Mouse (Mus musculus) forebrain, embryonic 15.5 days (tissue): ENCODE measurements around the gene Ptpn1. TPM values are rescaled to one million over a fixed set of nuclear protein-coding genes. Genes with fewer than 3 reads are reported as not detected.
A peak's percentile ranks its signal among the peaks of the same experiment; 100 is the strongest.

ENCODE experiments used
- ATAC-seq: fragments of 200-750 bp; cut with Nextera tagmentation; replicated peaks from 2 replicates; pipeline ENCODE4 v1.8.0; 2017; ENCODE audit warnings: mild to moderate bottlenecking, moderate TSS enrichment, moderate library complexity
- H3K27ac ChIP-seq: fragments of 300-500 bp; sonication (generic); replicated peaks from 2 replicates; pipeline ENCODE4 v1.5.1; 2015; ENCODE audit warnings: mild to moderate bottlenecking, inconsistent platforms
- H3K27me3 ChIP-seq: fragments of 300-500 bp; sonication (generic); 2 replicates; pipeline ENCODE4 v1.6.1; 2015; ENCODE audit warnings: inconsistent platforms
- H3K36me3 ChIP-seq: fragments of 300-500 bp; sonication (generic); 2 replicates; pipeline ENCODE4 v1.6.1; 2015; ENCODE audit warnings: mild to moderate bottlenecking, inconsistent platforms
- H3K4me1 ChIP-seq: fragments of 300-500 bp; sonication (generic); 2 replicates; pipeline ENCODE4 v1.6.1; 2015; ENCODE audit warnings: inconsistent platforms
- H3K4me2 ChIP-seq: fragments of 300-500 bp; sonication (generic); replicated peaks from 2 replicates; pipeline ENCODE4 v1.6.1; 2015; ENCODE audit warnings: mild to moderate bottlenecking, inconsistent platforms
- H3K4me3 ChIP-seq: fragments of 300-500 bp; sonication (generic); 2 replicates; pipeline ENCODE4 v1.5.1; 2015; ENCODE audit warnings: mild to moderate bottlenecking, inconsistent platforms
- H3K9ac ChIP-seq: fragments of 300-500 bp; sonication (generic); replicated peaks from 2 replicates; pipeline ENCODE4 v1.6.1; 2015; ENCODE audit warnings: mild to moderate bottlenecking, inconsistent platforms
- H3K9me3 ChIP-seq: fragments of 300-500 bp; sonication (generic); 2 replicates; pipeline ENCODE4 v1.6.1; 2016; ENCODE audit warnings: inconsistent platforms
- WGBS: fragments of 180-500 bp; shearing (Covaris S2); methylation state at CpG from one replicate; pipeline ENCODE4 v1.1.7; 2015; ENCODE audit warnings: mixed read lengths; 5-methylcytosine and 5-hydroxymethylcytosine counted together
- polyA plus RNA-seq: library from polyadenylated mRNA; unstranded; fragments of >200 nt; fragmentation: Nextera tagmentation; extraction: Ambion mirVana; gene quantifications from 2 replicates; pipeline ENCODE4 v1.2.1, GENCODE M21; 2015

Ptpn1 gene
- 95.0 and 105 TPM in 2 replicates for polyA plus RNA-seq

- Histone ChIP-seq H3K9ac (peak within 1 kb of the TSS; percentile 85), H3K4me3 (peak within 1 kb of the TSS; percentile 69), H3K9me3 (no peaks in the 10 kb centered on the region), H3K27me3 (no peaks in the 10 kb centered on the region), H3K4me2 (peak within 1 kb of the TSS; percentile 67), H3K36me3 (no peaks in the 10 kb centered on the region), H3K27ac (peak within 1 kb of the TSS; percentile 80), H3K4me1 (peaks cover 40% of the 10 kb centered on the region)
- peak; percentile 98 for ATAC-seq
- 0% methylated on average over 94 of the region's 99 CpGs for WGBS
Observed at GRCm38 (mm10) chr2:167931985-167932726, at the start of gene Ptpn1. Gene Ptpn1 (plus strand): TSS chr2:167932057.

DNA sequence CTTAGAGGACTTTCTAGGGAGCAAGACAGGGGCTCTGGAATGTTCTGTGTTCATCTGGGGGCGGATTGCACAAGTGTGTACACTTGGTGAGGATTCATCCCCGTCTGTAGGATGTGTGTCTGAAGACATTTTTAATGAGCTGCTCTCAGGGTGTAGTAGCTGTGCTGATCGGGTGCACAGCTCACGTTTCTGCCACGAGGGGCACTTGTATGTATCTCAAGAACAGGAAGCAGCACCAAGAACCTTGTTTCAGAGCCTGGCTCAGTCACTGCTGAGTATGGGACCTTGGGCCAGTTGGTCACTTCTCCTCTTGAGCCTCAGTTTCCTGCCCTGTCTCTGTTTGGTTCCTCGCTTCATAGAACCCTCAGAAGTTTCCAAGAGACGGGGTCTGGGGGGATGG lies 45.4 kb upstream of the Ptpn1 start:
- WGBS = 73% methylated on average over 7 of the region's 7 CpGs
- H3K36me3 ChIP-seq = no peaks in the 10 kb centered on the region
- no peak overlapping the region for H3K27ac ChIP-seq
- no peak for ATAC-seq
- no peaks in the 10 kb centered on the region for H3K27me3 ChIP-seq
- H3K4me3 ChIP-seq = no peak overlapping the region
- H3K4me2 ChIP-seq = no peak overlapping the region
- H3K9me3 ChIP-seq = no peaks in the 10 kb centered on the region
- peaks cover 8% of the 10 kb centered on the region; the same call in 1 of the 2 replicates for H3K4me1 ChIP-seq
- no peak overlapping the region for H3K9ac ChIP-seq

DNA sequence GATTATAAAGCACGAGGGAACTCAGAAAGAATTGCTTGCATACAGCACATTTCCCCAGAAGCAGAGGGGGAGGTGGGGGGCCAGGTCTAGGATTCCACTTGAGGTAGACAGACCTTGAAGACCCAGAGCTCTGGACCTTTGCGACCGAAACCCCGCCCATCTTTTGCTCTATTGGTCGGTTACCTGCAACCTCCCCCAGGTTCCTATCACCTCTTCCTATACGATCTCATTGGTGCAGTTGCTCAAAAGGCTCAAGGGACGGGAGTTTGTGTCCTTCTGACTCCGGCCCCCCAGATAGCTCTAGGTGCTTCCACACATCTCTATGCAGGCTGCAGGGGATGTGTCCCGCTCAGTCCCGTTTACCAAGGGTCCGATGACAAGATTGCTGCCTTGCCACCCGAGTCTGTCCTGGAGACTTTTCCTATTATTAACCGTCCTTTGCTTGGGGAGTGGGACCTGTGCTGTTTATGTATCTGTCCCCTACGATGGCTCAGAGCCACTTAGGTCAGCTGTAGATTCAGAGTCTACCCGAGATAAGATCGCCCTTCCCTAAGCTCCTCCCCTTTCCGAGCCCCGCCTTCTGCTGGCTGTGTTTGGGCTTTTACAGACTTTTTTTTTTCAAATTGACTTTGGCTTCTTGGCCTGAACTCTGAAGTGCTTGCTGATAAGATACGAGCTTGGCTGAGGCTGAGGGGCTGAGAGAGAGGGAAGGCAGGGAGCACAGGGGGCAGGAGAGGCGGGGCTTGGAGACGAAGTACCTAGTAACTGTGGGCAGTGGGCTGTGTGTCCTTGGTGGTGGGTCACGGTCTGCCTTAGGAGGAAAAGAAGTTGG lies 44.1 kb upstream of the Ptpn1 start:
- ATAC-seq = no peak
- H3K4me2 ChIP-seq = peak overlapping the region; percentile 42
- WGBS = 11% methylated on average over 22 of the region's 22 CpGs
- H3K4me1 ChIP-seq = peaks cover 8% of the 10 kb centered on the region; the same call in 1 of the 2 replicates
- H3K4me3 ChIP-seq = peak overlapping the region; percentile 15
- H3K27me3 ChIP-seq = no peaks in the 10 kb centered on the region
- H3K27ac ChIP-seq = no peak overlapping the region
- H3K36me3 ChIP-seq = no peaks in the 10 kb centered on the region
- no peak overlapping the region for H3K9ac ChIP-seq
- no peaks in the 10 kb centered on the region for H3K9me3 ChIP-seq

DNA sequence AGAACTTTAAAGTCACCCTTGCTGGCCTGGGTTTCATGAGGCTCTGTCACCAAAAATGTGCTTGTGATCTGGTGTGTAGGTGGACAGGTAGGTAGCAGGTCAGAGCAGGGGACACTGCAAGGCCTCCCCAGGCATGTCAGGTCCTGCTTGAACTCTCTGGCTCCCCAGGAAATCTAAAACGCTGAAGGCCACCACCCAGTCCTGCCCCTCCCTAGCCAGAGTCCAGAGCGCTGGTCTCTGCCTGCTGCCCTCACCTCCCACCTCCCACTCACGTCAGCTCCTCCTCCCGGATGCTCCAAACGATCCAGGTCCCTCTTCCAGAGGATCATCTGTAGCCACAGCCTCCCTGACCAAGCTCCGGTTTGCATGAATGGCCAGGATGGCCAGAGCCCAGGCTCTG lies 43.0 kb upstream of the Ptpn1 start:
- Histone ChIP-seq H3K27me3 (peaks cover 4% of the 10 kb centered on the region; the same call in 1 of the 2 replicates), H3K9me3 (no peaks in the 10 kb centered on the region), H3K9ac (no peak overlapping the region), H3K36me3 (no peaks in the 10 kb centered on the region), H3K4me2 (no peak overlapping the region), H3K4me1 (peaks cover 8% of the 10 kb centered on the region; the same call in 1 of the 2 replicates), H3K4me3 (no peak overlapping the region), H3K27ac (no peak overlapping the region)
- 62% methylated on average over 6 of the region's 6 CpGs for WGBS
- ATAC-seq = no peak

DNA sequence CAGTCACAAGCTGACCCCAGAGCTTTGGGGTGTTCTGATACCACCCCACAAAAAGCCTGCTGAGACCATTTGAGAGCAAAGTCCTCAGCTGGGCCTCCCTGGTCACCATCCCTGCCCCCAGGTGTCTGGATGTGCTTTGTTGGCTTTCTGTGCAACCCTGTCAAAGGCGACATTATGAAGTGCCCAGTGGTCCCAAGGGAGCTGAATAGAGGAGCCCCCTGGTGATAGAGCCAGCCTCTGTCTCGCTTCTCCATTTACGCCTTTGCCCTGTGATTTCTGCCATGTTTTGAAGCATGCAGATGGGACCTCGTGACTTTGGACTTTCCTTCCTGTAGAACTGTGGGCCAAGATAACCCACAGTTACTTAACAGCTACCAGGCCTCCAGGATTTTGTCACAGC lies 42.0 kb upstream of the Ptpn1 start:
- H3K4me2 ChIP-seq = no peak overlapping the region
- H3K27ac ChIP-seq = no peak overlapping the region
- H3K27me3 ChIP-seq = peaks cover 7% of the 10 kb centered on the region; the same call in 1 of the 2 replicates
- H3K4me1 ChIP-seq = peaks cover 8% of the 10 kb centered on the region; the same call in 1 of the 2 replicates
- H3K4me3 ChIP-seq = no peak overlapping the region
- no peak for ATAC-seq
- 73% methylated on average over 4 of the region's 4 CpGs for WGBS
- H3K36me3 ChIP-seq = no peaks in the 10 kb centered on the region
- no peaks in the 10 kb centered on the region for H3K9me3 ChIP-seq
- no peak overlapping the region for H3K9ac ChIP-seq

- peaks cover 8% of the 10 kb centered on the region; the same call in 1 of the 2 replicates for H3K4me1 ChIP-seq
- H3K4me3 ChIP-seq = no peak overlapping the region
- peaks cover 16% of the 10 kb centered on the region; the same call in 1 of the 2 replicates for H3K27me3 ChIP-seq
- H3K27ac ChIP-seq = no peak overlapping the region
- no peak for ATAC-seq
- no peaks in the 10 kb centered on the region for H3K36me3 ChIP-seq
- WGBS = 15% methylated on average over 9 of the region's 9 CpGs
- H3K9me3 ChIP-seq = no peaks in the 10 kb centered on the region
- H3K9ac ChIP-seq = no peak overlapping the region
- H3K4me2 ChIP-seq = no peak overlapping the region
Observed at GRCm38 (mm10) chr2:167891908-167892307, 39.9 kb upstream of the Ptpn1 start.

DNA sequence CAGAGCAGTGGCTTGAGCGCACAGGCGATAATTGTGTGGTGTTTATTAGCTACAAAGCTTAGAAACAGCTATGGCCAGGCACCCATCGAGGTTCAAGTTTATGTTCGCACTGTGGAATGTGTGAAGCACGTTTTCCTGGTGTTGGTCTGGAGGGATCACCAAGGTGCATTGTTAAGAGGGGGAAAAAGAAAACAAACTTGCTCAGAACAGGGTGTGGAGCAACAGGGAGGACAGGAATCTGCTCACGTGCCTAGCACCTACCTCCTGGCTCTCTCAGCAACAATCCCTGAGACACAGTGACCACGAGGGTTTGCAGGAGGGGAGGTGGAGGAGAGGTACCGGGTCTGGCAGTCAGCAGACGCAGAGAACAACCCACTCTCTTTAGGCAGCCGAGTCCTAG lies 38.2 kb upstream of the Ptpn1 start:
- Histone ChIP-seq H3K4me1 (no peaks in the 10 kb centered on the region), H3K27ac (no peak overlapping the region), H3K4me2 (no peak overlapping the region), H3K27me3 (peaks cover 16% of the 10 kb centered on the region; the same call in 1 of the 2 replicates), H3K36me3 (no peaks in the 10 kb centered on the region), H3K9ac (no peak overlapping the region), H3K9me3 (no peaks in the 10 kb centered on the region), H3K4me3 (no peak overlapping the region)
- 66% methylated on average over 10 of the region's 10 CpGs for WGBS
- ATAC-seq = no peak

- ATAC-seq = peak; percentile 60
- peaks cover 16% of the 10 kb centered on the region; the same call in 1 of the 2 replicates for H3K27me3 ChIP-seq
- no peaks in the 10 kb centered on the region for H3K4me1 ChIP-seq
- under 1% methylated on average over 30 of the region's 30 CpGs for WGBS
- no peaks in the 10 kb centered on the region for H3K36me3 ChIP-seq
- H3K9ac ChIP-seq = no peak overlapping the region
- peak overlapping the region; percentile 21 for H3K4me3 ChIP-seq
- H3K27ac ChIP-seq = no peak overlapping the region
- H3K9me3 ChIP-seq = no peaks in the 10 kb centered on the region
- peak overlapping the region; percentile 44 for H3K4me2 ChIP-seq
Observed at GRCm38 (mm10) chr2:167894948-167895372, 36.9 kb upstream of the Ptpn1 start.

- H3K27ac ChIP-seq = no peak overlapping the region
- ATAC-seq = no peak
Observed at GRCm38 (mm10) chr2:167897896-167898295, 34.0 kb upstream of the Ptpn1 start.

GRCm38 (mm10) chr2:167899989-167900421 lies 31.9 kb upstream of the Ptpn1 start:
- peaks cover 9% of the 10 kb centered on the region; the same call in 1 of the 2 replicates for H3K27me3 ChIP-seq
- no peak overlapping the region for H3K27ac ChIP-seq
- 32% methylated on average over 16 of the region's 16 CpGs for WGBS
- H3K4me3 ChIP-seq = no peak overlapping the region
- no peaks in the 10 kb centered on the region for H3K4me1 ChIP-seq
- no peak overlapping the region for H3K9ac ChIP-seq
- H3K9me3 ChIP-seq = no peaks in the 10 kb centered on the region
- H3K36me3 ChIP-seq = no peaks in the 10 kb centered on the region
- H3K4me2 ChIP-seq = no peak overlapping the region
- no peak for ATAC-seq

More at GRCm38 (mm10) chr2:167897896-167898295, 34.0 kb upstream of the Ptpn1 start:
- H3K4me2 ChIP-seq = no peak overlapping the region
- peaks cover 16% of the 10 kb centered on the region; the same call in 1 of the 2 replicates for H3K27me3 ChIP-seq
- H3K4me1 ChIP-seq = no peaks in the 10 kb centered on the region
- no peaks in the 10 kb centered on the region for H3K36me3 ChIP-seq
- no peak overlapping the region for H3K9ac ChIP-seq
- no peak overlapping the region for H3K4me3 ChIP-seq
- WGBS = 74% methylated on average over 8 of the region's 8 CpGs
- no peaks in the 10 kb centered on the region for H3K9me3 ChIP-seq

DNA sequence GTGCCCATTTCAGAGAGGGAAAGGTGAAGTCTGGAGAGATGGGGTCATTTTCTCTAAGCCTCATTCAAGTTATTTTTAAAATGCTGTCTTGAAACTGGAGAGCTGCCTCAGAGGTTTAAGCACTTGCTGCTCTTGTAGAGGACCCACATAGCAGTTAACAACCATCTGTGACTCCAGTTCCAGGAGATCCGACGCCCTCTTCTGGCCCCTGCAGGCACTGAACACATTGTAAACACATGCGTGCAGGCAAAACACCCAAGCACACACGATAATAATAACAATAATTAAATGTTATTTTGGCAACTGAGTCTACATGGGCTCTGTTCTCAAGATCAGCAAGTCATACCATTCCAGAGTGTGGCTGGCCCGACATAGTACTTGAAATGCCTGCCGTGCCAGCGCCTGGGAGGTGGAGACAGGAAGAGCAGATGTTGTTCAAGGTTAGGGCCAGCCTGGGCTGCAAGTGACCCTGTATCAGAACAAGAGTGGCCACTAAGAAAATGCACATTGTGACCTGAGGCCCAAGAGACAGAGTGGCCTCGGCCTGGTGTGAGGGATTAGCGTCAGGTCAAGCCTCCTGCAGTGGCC lies 29.6 kb upstream of the Ptpn1 start:
- no peak for ATAC-seq
- H3K27me3 ChIP-seq = no peaks in the 10 kb centered on the region
- no peaks in the 10 kb centered on the region for H3K9me3 ChIP-seq
- no peak overlapping the region for H3K4me3 ChIP-seq
- no peaks in the 10 kb centered on the region for H3K36me3 ChIP-seq
- 67% methylated on average over 9 of the region's 9 CpGs for WGBS
- no peak overlapping the region for H3K4me2 ChIP-seq
- H3K9ac ChIP-seq = no peak overlapping the region
- H3K27ac ChIP-seq = no peak overlapping the region
- H3K4me1 ChIP-seq = no peaks in the 10 kb centered on the region
